Mouse (Mus musculus): ENCODE measurements around the gene Nova2. TPM values are rescaled to one million over a fixed set of nuclear protein-coding genes. Genes with fewer than 3 reads are reported as not detected.

Nova2 gene
- 1 to 10 TPM; 3.8 to 5.1 TPM for total RNA-seq (2021)
- long read RNA-seq, experiment 1: 0 reads
- long read RNA-seq, experiment 2, full-length matches to known transcripts: 1 of 3 reads
- long read RNA-seq, experiment 2, partial matches to known transcripts: 0 of 3 reads
- long read RNA-seq, experiment 2, other reads (novel, unspliced or antisense): 2 of 3 reads

GRCm38 (mm10) chr7:18925162-18925938, at the start of gene Nova2:
Gene Nova2, plus strand, starts transcription at chr7:18925888.
- DNase-seq (ENCODE audit: low spot score in 2 of 2): peak; percentile 75 to 78

GRCm38 (mm10) chr7:18878691-18879090, 47.0 kb upstream of the Nova2 start:
- DNase-seq (ENCODE audit: low spot score in 2 of 2): no peak

GRCm38 (mm10) chr7:18883991-18884744, 41.5 kb upstream of the Nova2 start:
- DNase-seq (ENCODE audit: low spot score in 2 of 2): no peak

- DNase-seq (ENCODE audit: low spot score in 2 of 2): no peak
Observed at GRCm38 (mm10) chr7:18884745-18885422, 40.8 kb upstream of the Nova2 start.

- no peak for DNase-seq (ENCODE audit: low spot score in 2 of 2)
Observed at GRCm38 (mm10) chr7:18886963-18887362, 38.7 kb upstream of the Nova2 start.

GRCm38 (mm10) chr7:18890848-18891247, 34.8 kb upstream of the Nova2 start:
- DNase-seq (ENCODE audit: low spot score in 2 of 2): no peak

GRCm38 (mm10) chr7:18891872-18892599, 33.7 kb upstream of the Nova2 start:
- peak; percentile 80 to 84 for DNase-seq (ENCODE audit: low spot score in 2 of 2)

GRCm38 (mm10) chr7:18893009-18893408, 32.7 kb upstream of the Nova2 start:
- no peak for DNase-seq (ENCODE audit: low spot score in 2 of 2)

- DNase-seq (ENCODE audit: low spot score in 2 of 2): peak; percentile 59 to 64
Observed at GRCm38 (mm10) chr7:18893651-18894430, 31.8 kb upstream of the Nova2 start.

- peak in 1 of 2 experiments; percentile 34 for DNase-seq (ENCODE audit: low spot score in 2 of 2)
Observed at GRCm38 (mm10) chr7:18896536-18896935, 29.2 kb upstream of the Nova2 start.

GRCm38 (mm10) chr7:18900513-18900912, 25.2 kb upstream of the Nova2 start:
- no peak for DNase-seq (ENCODE audit: low spot score in 2 of 2)

GRCm38 (mm10) chr7:18902486-18902885, 23.2 kb upstream of the Nova2 start:
- no peak for DNase-seq (ENCODE audit: low spot score in 2 of 2)

GRCm38 (mm10) chr7:18904971-18905370, 20.7 kb upstream of the Nova2 start:
- DNase-seq (ENCODE audit: low spot score in 2 of 2): no peak

- DNase-seq (ENCODE audit: low spot score in 2 of 2): no peak
Observed at GRCm38 (mm10) chr7:18909797-18910196, 15.9 kb upstream of the Nova2 start.

GRCm38 (mm10) chr7:18910241-18910831, 15.4 kb upstream of the Nova2 start, which contains the start of gene Ccdc61:
Gene Ccdc61, minus strand, starts transcription at chr7:18910415.
- DNase-seq (ENCODE audit: low spot score in 2 of 2): peak; percentile 91 to 93

GRCm38 (mm10) chr7:18916254-18916653, 9.4 kb upstream of the Nova2 start:
- no peak for DNase-seq (ENCODE audit: low spot score in 2 of 2)

GRCm38 (mm10) chr7:18917931-18918330, 7.8 kb upstream of the Nova2 start:
- DNase-seq (ENCODE audit: low spot score in 2 of 2): no peak

- peak; percentile 22 to 49 for DNase-seq (ENCODE audit: low spot score in 2 of 2)
Observed at GRCm38 (mm10) chr7:18921069-18921468, 4.6 kb upstream of the Nova2 start.

- DNase-seq (ENCODE audit: low spot score in 2 of 2): no peak
Observed at GRCm38 (mm10) chr7:18922807-18923206, 2.9 kb upstream of the Nova2 start.

Data from adrenal gland, adult 18-20 months (tissue).